Mouse (Mus musculus): ENCODE data around the gene Auts2.

GRCm38 (mm10) chr5:131646192-131646775 is 896.9 kb downstream of the Auts2 start:
- TF ChIP-seq TAL1 (IDR thresholded peaks at IDR 0.05; ENCODE audit: low read length) (no peak), GATA1 (IDR thresholded peaks at IDR 0.05; ENCODE audit: low read length) (no peak)
